Mouse (Mus musculus): Measurements from ENCODE around the gene Xlr4c. TPM values are rescaled to one million over a fixed set of nuclear protein-coding genes. Genes with fewer than 3 reads are reported as not detected.
"Not testable (repeated sequence)": the region's sequence is repeated elsewhere in the genome, so short reads cannot be mapped to it uniquely, and the experiment has no call there.

Gene Xlr4c
- 0.14 TPM in 1 of 2 replicates, not detected in the other for polyA plus RNA-seq (2015; fragmentation: Nextera tagmentation; extraction: Ambion mirVana)

DNA sequence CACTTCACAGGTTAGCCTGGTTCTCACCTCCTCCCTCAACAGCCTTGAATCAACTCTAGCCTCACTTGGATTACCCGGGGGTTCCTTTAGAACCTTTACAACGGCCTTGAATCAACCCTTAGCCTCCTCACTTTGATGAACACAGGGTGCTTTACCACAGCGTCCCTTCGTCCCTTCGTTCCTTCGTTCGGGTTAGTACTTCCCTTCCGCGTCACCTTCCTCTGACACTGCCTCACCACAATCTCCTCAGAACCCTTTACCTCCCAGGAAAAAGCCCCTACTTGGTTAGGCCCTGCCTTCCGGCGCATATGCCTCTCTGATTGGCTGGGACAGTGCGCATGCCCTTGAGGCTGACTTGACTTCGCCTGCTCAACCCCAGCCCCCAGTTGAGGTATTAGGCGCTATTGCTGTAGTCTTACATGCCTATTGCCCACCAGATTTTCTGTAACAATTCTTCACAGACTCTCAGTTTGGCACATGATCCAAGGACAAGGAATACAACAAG lies at the start of gene Xlr4c:
Gene Xlr4c, minus strand, starts transcription at position 310 of the 505 bp plus-strand sequence.
- WGBS: 91% methylated on average over 14 of the region's 14 CpGs
- not testable (repeated sequence) for H3K4me3 ChIP-seq; H3K9me3 ChIP-seq; H3K27ac ChIP-seq (replicated peaks); H3K27me3 ChIP-seq; H3K4me1 ChIP-seq; ATAC-seq (replicated peaks); H3K9ac ChIP-seq (replicated peaks); H3K4me2 ChIP-seq (replicated peaks); H3K36me3 ChIP-seq

DNA sequence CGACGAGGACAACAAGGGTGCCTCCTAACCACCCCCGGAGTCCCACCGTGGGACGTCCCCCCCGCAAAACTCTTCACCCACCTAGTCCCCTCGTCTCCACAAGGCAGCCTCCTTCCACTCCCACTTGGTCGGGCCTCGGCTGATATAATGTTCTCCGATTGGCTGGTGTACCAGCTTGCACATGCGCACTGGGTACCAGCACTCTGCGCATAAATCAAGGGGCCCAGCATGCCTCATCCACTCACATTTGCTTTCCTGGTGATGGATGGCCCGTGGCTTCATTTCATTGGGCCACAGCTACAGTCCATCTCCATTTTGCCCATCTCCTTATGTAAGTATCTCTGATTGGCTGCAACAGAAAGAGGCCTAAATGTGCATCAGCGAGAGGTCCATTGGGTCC lies 22.3 kb upstream of the Xlr4c start, which contains the start of gene Xlr3c:
Gene Xlr3c, minus strand, starts transcription at position 121 of the 400 bp plus-strand sequence.
- WGBS: 91% methylated on average over 14 of the region's 14 CpGs
- not testable (repeated sequence) for H3K9me3 ChIP-seq; ATAC-seq (replicated peaks); H3K27ac ChIP-seq (replicated peaks); H3K4me2 ChIP-seq (replicated peaks); H3K9ac ChIP-seq (replicated peaks); H3K4me3 ChIP-seq; H3K27me3 ChIP-seq; H3K36me3 ChIP-seq; H3K4me1 ChIP-seq

DNA sequence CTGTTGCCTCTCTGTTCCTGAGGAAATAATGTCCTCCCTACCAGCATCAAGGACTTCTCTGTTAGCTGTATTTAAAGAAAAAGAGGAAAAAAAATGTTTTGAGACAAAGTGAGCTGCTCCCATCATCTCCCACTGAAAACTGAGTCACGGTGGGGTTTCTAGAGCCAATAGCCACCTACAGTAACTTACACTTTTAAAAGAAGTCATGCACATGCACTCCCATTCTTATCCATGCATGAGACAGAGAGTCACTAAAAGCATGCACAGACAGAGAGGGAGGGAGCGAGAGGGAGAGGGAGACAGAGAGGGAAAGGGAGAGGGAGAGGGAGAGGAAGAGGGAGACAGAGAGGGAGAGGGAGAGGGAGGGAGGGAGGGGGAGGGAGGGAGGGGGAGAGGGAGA lies 19.5 kb upstream of the Xlr4c start:
- H3K9ac ChIP-seq (replicated peaks); H3K27ac ChIP-seq (replicated peaks); H3K4me2 ChIP-seq (replicated peaks); H3K4me3 ChIP-seq; H3K36me3 ChIP-seq; H3K27me3 ChIP-seq; H3K4me1 ChIP-seq; H3K9me3 ChIP-seq; ATAC-seq (replicated peaks): not testable (repeated sequence)
- 88% methylated on average over 1 of the region's 2 CpGs for WGBS

DNA sequence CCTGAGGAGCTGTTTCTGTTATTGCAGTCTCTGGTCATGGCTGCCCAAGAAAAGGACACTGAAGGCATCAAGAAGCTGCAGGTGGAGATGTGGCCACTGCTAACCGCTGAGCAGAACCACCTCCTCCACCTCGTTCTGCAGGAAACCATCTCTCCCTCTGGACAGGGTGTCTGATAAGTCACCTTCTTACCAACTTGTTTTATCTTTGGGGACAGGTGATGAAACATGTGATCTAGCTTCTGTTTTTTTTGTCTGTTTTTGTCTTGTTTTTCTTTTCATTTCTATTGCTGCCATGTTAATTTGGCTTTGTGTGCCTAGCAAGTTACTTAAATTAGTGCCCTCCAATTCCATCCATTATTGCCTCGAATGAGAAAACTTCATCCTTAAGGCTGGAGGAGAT lies 13.6 kb downstream of the Xlr4c start:
- 27% methylated on average over 3 of the region's 3 CpGs for WGBS

DNA sequence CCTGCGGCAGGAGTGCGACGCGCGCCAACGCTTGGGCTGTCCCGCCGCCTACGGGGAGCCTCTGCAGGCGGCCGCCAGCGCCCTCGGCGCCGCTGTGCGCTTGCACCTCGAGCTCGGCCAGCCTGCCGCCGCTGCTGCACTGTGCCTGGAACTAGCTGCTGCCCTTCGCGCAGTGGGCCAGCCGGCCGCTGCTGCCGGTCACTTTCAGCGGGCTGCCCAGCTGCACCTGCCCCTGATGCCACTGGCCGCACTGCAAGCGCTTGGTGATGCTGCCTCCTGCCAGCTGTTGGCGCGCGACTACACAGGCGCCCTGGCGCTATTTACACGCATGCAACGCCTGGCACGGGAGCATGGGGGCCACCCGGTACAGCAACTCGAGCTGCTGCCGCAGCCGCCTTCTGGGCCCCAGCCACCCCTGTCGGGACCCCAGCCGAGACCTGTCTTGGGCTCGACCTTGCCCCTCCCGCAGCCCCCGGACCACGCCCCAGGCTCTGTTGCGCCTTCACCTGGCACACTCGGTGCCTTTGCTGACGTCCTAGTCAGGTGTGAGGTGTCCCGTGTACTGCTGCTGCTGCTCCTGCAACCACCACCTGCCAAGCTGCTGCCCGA lies 14.2 kb downstream of the Xlr4c start:
- 29% methylated on average over 50 of the region's 51 CpGs for WGBS
- no peaks in the 10 kb centered on the region for H3K36me3 ChIP-seq
- peak overlapping the region; percentile 65 for H3K4me2 ChIP-seq (replicated peaks)
- H3K27ac ChIP-seq (replicated peaks): peak overlapping the region; percentile 97
- ATAC-seq (replicated peaks): peak; percentile 66
- H3K9ac ChIP-seq (replicated peaks): peak overlapping the region; percentile 75
- no peaks in the 10 kb centered on the region for H3K27me3 ChIP-seq
- no peaks in the 10 kb centered on the region for H3K4me1 ChIP-seq
- no peaks in the 10 kb centered on the region for H3K9me3 ChIP-seq
- H3K4me3 ChIP-seq: peak overlapping the region; percentile 67

More for the DNA sequence above, 13.6 kb downstream of the Xlr4c start:
- H3K27ac ChIP-seq (replicated peaks): peak overlapping the region; percentile 97
- no peaks in the 10 kb centered on the region for H3K4me1 ChIP-seq
- no peaks in the 10 kb centered on the region for H3K27me3 ChIP-seq
- peak overlapping the region; percentile 65 for H3K4me2 ChIP-seq (replicated peaks)
- no peaks in the 10 kb centered on the region for H3K36me3 ChIP-seq
- peak overlapping the region; percentile 75 for H3K9ac ChIP-seq (replicated peaks)
- no peaks in the 10 kb centered on the region for H3K9me3 ChIP-seq
- no peak for ATAC-seq (replicated peaks)
- peak overlapping the region; percentile 67 for H3K4me3 ChIP-seq

DNA sequence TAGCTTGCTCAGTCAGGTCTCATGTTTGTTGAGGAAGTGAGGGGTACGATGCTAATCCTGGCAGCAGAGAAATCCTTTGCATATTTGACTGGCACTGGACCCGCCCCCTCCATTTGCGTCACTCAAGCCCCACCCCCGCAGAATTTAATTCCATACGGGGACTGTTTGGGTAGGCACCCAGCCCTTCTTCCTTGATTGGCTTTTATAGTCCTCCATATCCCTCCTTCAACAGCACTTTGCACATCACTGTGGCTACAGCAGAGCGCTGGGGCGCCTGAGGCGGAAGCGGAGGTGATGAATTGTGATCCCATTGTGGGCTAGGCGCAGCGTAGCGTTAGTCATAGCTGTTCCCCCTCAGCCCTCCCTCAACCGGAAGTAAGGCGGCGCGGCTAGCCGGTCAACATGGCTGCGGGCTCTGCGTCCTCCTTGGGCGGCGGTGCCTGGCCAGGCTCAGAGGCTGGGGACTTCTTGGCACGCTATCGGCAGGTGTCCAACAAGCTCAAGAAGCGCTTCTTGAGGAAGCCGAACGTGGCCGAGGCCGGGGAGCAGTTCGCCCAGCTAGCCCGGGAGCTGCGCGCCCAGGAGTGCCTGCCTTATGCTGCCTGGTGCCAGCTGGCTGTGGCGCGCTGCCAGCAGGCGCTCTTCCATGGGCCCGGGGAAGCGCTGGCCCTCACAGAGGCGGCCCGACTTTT lies 14.9 kb downstream of the Xlr4c start, which contains the start of gene F8a:
Gene F8a, plus strand, starts transcription at position 378 of the 692 bp plus-strand sequence.
- Histone ChIP-seq H3K36me3 (no peaks in the 10 kb centered on the region), H3K9ac (replicated peaks) (peak within 1 kb of the TSS; percentile 75), H3K4me2 (replicated peaks) (peak within 1 kb of the TSS; percentile 65), H3K27me3 (no peaks in the 10 kb centered on the region), H3K4me3 (peak within 1 kb of the TSS; percentile 67), H3K9me3 (no peaks in the 10 kb centered on the region), H3K27ac (replicated peaks) (peak within 1 kb of the TSS; percentile 97), H3K4me1 (no peaks in the 10 kb centered on the region)
- 24% methylated on average over 36 of the region's 39 CpGs for WGBS
- peak; percentile 97 for ATAC-seq (replicated peaks)

DNA sequence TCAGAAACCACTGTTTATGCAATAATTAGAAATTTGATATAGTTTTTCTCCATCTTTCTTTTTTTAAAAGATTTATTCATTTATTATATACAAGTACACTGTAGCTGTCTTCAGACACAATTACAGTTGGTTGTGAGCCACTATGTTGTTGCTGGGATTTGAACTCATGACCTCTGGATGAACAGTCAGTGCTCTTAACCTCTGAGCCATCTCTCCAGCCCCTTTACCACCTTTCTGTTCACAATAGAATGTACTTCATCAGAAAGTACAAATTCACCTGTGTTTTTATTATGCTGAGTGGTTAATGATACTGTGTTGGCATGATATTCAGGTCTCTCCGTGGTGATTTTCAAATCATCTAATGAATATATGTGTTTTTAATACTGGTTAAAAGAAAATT lies 17.6 kb downstream of the Xlr4c start:
- Histone ChIP-seq H3K4me3 (no peak overlapping the region), H3K36me3 (no peaks in the 10 kb centered on the region), H3K4me2 (replicated peaks) (no peak overlapping the region), H3K27me3 (no peaks in the 10 kb centered on the region), H3K4me1 (no peaks in the 10 kb centered on the region), H3K27ac (replicated peaks) (no peak overlapping the region), H3K9me3 (no peaks in the 10 kb centered on the region), H3K9ac (replicated peaks) (no peak overlapping the region)
- WGBS: 37% methylated on average over 1 of the region's 1 CpGs
- no peak for ATAC-seq (replicated peaks)

DNA sequence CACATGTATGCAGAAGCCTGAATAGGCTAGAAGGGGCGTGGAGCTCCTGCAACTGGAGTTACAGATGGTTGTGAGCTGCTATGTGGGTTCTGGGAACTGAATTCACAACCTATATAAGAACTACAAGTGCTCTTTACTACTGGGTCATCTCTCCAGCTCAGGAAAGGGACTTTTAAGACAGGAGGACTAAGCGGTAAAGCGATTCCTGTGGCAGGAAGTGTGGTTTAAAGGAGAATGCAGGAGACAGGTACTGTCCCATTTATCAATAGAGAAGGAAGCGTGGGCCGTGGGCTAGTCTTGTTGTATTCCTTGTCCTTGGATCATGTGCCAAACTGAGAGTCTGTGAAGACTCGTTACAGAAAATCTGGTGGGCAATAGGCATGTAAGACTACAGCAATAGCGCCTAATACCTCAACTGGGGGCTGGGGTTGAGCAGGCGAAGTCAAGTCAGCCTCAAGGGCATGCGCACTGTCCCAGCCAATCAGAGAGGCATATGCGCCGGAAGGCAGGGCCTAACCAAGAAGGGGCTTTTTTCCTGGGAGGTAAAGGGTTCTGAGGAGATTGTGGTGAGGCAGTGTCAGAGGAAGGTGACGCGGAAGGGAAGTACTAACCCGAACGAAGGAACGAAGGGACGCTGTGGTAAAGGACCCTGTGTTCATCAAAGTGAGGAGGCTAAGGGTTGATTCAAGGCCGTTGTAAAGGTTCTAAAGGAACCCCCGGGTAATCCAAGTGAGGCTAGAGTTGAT lies 28.9 kb downstream of the Xlr4c start, which contains the start of gene Xlr4b:
Gene Xlr4b, plus strand, starts transcription at position 515 of the 746 bp plus-strand sequence.
- H3K27me3 ChIP-seq; H3K4me3 ChIP-seq; H3K27ac ChIP-seq (replicated peaks); ATAC-seq (replicated peaks); H3K36me3 ChIP-seq; H3K4me1 ChIP-seq; H3K9me3 ChIP-seq; H3K9ac ChIP-seq (replicated peaks); H3K4me2 ChIP-seq (replicated peaks): not testable (repeated sequence)
- WGBS: 82% methylated on average over 19 of the region's 19 CpGs

DNA sequence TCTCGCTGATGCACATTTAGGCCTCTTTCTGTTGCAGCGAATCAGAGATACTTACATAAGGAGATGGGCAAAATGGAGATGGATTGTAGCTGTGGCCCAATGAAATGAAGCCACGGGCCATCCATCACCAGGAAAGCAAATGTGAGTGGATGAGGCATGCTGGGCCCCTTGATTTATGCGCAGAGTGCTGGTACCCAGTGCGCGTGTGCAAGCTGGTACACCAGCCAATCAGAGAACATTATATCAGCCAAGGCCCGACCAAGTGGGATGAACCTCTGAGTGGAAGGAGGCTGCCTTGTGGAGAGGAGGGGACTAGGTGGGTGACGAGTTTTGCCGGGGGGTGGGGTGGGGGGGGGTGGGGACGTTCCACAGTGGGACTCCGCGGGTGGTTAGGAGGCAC lies 51.0 kb downstream of the Xlr4c start, which contains the start of gene Xlr3b:
Gene Xlr3b, plus strand, starts transcription at position 274 of the 400 bp plus-strand sequence.
- H3K4me1 ChIP-seq: not testable (repeated sequence)
- WGBS: 81% methylated on average over 12 of the region's 12 CpGs
- peak; percentile 57 for ATAC-seq (replicated peaks)

More for the DNA sequence above, 51.0 kb downstream of the Xlr4c start, which contains the start of gene Xlr3b:
- not testable (repeated sequence) for H3K27ac ChIP-seq (replicated peaks); H3K36me3 ChIP-seq; H3K27me3 ChIP-seq; H3K4me2 ChIP-seq (replicated peaks); H3K4me3 ChIP-seq; H3K9ac ChIP-seq (replicated peaks); H3K9me3 ChIP-seq

Measured in forebrain, embryonic 15.5 days (tissue).